Mouse (Mus musculus) heart, embryonic 11.5 days (tissue): Measurements from ENCODE around the gene Tagap1. TPM values are rescaled to one million over a fixed set of nuclear protein-coding genes. Genes with fewer than 3 reads are reported as not detected.
"Not testable (repeated sequence)": the region's sequence is repeated elsewhere in the genome, so short reads cannot be mapped to it uniquely, and the experiment has no call there.

Source experiments
- ATAC-seq: fragments of 200-750 bp; cut with Nextera tagmentation; replicated peaks from 2 replicates; pipeline ENCODE4 v1.8.0; 2017; ENCODE audit warnings: moderate library complexity; ENCODE audit not compliant: insufficient number of reproducible peaks, low FRiP score, low TSS enrichment
- H3K27ac ChIP-seq: fragments of 300-500 bp; sonication (generic); 2 replicates; pipeline ENCODE4 v1.5.1; 2014; ENCODE audit warnings: mild to moderate bottlenecking, low read depth, low read length
- H3K27me3 ChIP-seq: fragments of 300-500 bp; sonication (generic); 2 replicates; pipeline ENCODE4 v1.6.1; 2014; ENCODE audit warnings: mild to moderate bottlenecking, low read length, mixed read lengths; ENCODE audit not compliant: control insufficient read depth, insufficient read depth
- H3K36me3 ChIP-seq: fragments of 300-500 bp; sonication (generic); 2 replicates; pipeline ENCODE4 v1.6.1; 2014; ENCODE audit warnings: mild to moderate bottlenecking, low read length, moderate library complexity, mixed read lengths; ENCODE audit not compliant: control insufficient read depth, insufficient read depth
- H3K4me1 ChIP-seq: fragments of 300-500 bp; sonication (generic); 2 replicates; pipeline ENCODE4 v1.6.1; 2014; ENCODE audit warnings: low read length; ENCODE audit not compliant: control insufficient read depth, insufficient read depth
- H3K4me2 ChIP-seq: fragments of 300-500 bp; sonication (generic); 2 replicates; pipeline ENCODE4 v1.6.1; 2014; ENCODE audit warnings: mild to moderate bottlenecking, moderate library complexity
- H3K4me3 ChIP-seq: fragments of 300-500 bp; sonication (generic); 2 replicates; pipeline ENCODE4 v1.5.1; 2014; ENCODE audit warnings: low read depth, low read length
- H3K9ac ChIP-seq: fragments of 300-500 bp; sonication (generic); 2 replicates; pipeline ENCODE4 v1.6.1; 2014; ENCODE audit warnings: mild to moderate bottlenecking, low read depth, low read length, moderate library complexity
- H3K9me3 ChIP-seq: fragments of 300-500 bp; sonication (generic); replicated peaks from 2 replicates; pipeline ENCODE4 v1.6.1; 2016; ENCODE audit warnings: low read length; ENCODE audit not compliant: control insufficient read depth
- WGBS: fragments of 180-500 bp; shearing (Covaris S2); extraction: QIAGEN DNeasy Blood & Tissue Kit; methylation state at CpG from one replicate; pipeline ENCODE4 v1.1.7; 2014; ENCODE audit not compliant: insufficient replicate concordance; 5-methylcytosine and 5-hydroxymethylcytosine counted together
- polyA plus RNA-seq: library from polyadenylated mRNA; unstranded; fragments of >200 nt; fragmentation: Nextera tagmentation; extraction: Ambion mirVana; gene quantifications from 2 replicates; pipeline ENCODE4 v1.2.1, GENCODE M21; 2014

Tagap1 gene
- polyA plus RNA-seq = 33.8 and 33.9 TPM in 2 replicates

- not testable (repeated sequence) for H3K27me3 ChIP-seq, H3K9me3 ChIP-seq, H3K27ac ChIP-seq, H3K4me1 ChIP-seq, H3K36me3 ChIP-seq
- ATAC-seq = peak; percentile 37; the same call in 1 of the 2 replicates
- WGBS = under 1% methylated on average over 35 of the region's 51 CpGs
- peak within 1 kb of the TSS; percentile 66 for H3K9ac ChIP-seq
- peak within 1 kb of the TSS; percentile 44 for H3K4me3 ChIP-seq
- peak within 1 kb of the TSS; percentile 54 for H3K4me2 ChIP-seq
Observed at GRCm38 (mm10) chr17:6960776-6961175, at the start of gene Tagap1. TSS of gene Tagap1 (minus strand) at chr17:6961156.

DNA sequence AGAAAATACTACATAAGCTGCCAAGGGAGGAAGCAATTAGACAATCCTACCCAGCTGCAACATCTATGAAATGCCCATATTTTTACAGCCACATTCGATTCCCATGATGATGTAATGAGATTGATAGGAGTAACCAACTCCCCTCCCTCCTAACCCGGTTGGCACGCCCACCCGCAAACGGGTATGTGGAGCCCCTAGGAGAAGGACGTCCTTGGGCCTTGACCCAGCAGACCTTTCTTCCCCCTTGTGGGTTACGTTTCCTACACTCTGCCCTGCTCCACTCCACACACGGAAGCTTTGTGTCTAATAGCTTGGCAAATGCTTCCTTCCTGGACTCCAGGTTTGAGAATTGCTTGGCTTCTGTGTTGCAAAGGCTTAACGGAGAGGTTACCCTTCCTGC, 48.9 kb upstream of the Tagap1 start:
- not testable (repeated sequence) for H3K27me3 ChIP-seq, H3K27ac ChIP-seq, H3K4me2 ChIP-seq, H3K36me3 ChIP-seq, ATAC-seq, H3K9me3 ChIP-seq, H3K4me1 ChIP-seq, H3K4me3 ChIP-seq, H3K9ac ChIP-seq
- WGBS = 72% methylated on average over 4 of the region's 9 CpGs

GRCm38 (mm10) chr17:7009440-7009839, 48.5 kb upstream of the Tagap1 start:
- not testable (repeated sequence) for H3K27me3 ChIP-seq, ATAC-seq, H3K36me3 ChIP-seq, H3K27ac ChIP-seq, H3K4me2 ChIP-seq, H3K4me3 ChIP-seq, H3K9me3 ChIP-seq, H3K4me1 ChIP-seq, H3K9ac ChIP-seq
- no CpG with 5 or more reads among the region's 7 CpGs for WGBS

- ATAC-seq, H3K9me3 ChIP-seq, H3K4me3 ChIP-seq, H3K4me1 ChIP-seq, H3K4me2 ChIP-seq, H3K27me3 ChIP-seq, H3K9ac ChIP-seq, H3K27ac ChIP-seq, H3K36me3 ChIP-seq: not testable (repeated sequence)
Observed at GRCm38 (mm10) chr17:7008885-7009284, 47.9 kb upstream of the Tagap1 start.

- not testable (repeated sequence) for H3K27me3 ChIP-seq, H3K9ac ChIP-seq, H3K4me1 ChIP-seq, H3K27ac ChIP-seq, H3K9me3 ChIP-seq, H3K4me2 ChIP-seq, ATAC-seq, H3K4me3 ChIP-seq, H3K36me3 ChIP-seq
- 21% methylated on average over 3 of the region's 4 CpGs for WGBS
Observed at GRCm38 (mm10) chr17:7005646-7006045, 44.7 kb upstream of the Tagap1 start.

DNA sequence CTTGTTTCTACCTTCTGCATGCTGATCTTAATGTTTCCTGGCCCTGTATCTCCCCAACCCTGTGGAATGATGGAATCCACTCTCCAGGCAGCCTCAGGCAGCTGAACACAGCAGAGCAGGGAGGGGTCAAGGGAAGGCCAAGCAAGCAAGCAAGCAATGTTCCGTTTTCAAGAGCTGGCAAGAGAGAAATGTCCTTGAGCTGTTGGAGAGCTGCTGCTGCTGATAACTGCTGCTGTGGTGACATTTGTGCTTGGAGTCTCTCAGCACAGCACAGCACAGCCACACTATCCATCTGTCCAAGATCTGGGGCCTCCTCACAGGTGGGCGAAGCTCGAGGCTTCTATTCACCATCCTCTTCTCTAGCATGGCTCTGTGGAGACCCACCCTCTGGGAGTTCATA, 42.4 kb upstream of the Tagap1 start:
- H3K4me1 ChIP-seq, H3K36me3 ChIP-seq, H3K27ac ChIP-seq, H3K4me3 ChIP-seq, H3K27me3 ChIP-seq, H3K9me3 ChIP-seq, H3K4me2 ChIP-seq, H3K9ac ChIP-seq: not testable (repeated sequence)
- ATAC-seq = peak; percentile 55; the same call in 1 of the 2 replicates
- WGBS = no CpG with 5 or more reads among the region's 3 CpGs

DNA sequence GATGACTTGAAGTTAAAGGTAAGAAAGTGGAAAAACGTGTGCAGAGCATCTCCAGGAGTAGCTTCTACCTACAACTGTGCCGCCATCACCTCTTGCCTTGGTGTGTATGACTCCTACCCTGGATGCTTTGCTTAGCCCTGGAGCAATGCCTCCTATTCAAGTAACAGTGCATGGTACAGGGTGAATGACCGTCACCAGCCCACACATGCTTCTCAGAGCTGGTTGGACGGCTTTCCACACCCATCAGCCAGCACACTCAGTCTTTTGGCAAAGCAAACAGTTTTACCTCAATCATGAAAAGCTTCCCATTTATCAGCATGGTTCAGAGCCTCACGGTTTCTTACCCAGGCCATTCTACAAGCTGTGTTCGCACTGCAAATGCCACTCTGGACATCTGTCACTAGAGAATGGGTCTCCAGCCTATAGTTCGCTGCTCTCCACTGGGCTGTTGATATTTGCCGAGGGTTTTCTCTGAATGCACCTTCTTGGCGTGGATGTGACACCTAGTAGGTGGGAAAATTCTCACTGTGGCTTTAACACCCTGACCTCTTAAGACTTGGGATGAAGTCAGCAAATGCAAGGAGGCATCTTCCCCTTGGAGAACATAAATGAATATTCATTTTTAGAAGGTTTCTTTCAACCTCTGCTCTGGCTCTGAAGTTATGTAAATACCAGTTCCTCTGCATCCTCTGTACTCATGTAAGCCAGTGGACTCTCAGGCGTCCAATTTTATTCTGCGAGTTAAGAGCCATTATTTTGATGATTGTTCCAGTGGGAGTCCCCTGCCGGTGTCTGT, 41.0 kb upstream of the Tagap1 start:
- WGBS = 72% methylated on average over 7 of the region's 12 CpGs
- H3K27me3 ChIP-seq, H3K4me3 ChIP-seq, H3K4me2 ChIP-seq, H3K9ac ChIP-seq, H3K9me3 ChIP-seq, H3K4me1 ChIP-seq, H3K27ac ChIP-seq, H3K36me3 ChIP-seq, ATAC-seq: not testable (repeated sequence)

DNA sequence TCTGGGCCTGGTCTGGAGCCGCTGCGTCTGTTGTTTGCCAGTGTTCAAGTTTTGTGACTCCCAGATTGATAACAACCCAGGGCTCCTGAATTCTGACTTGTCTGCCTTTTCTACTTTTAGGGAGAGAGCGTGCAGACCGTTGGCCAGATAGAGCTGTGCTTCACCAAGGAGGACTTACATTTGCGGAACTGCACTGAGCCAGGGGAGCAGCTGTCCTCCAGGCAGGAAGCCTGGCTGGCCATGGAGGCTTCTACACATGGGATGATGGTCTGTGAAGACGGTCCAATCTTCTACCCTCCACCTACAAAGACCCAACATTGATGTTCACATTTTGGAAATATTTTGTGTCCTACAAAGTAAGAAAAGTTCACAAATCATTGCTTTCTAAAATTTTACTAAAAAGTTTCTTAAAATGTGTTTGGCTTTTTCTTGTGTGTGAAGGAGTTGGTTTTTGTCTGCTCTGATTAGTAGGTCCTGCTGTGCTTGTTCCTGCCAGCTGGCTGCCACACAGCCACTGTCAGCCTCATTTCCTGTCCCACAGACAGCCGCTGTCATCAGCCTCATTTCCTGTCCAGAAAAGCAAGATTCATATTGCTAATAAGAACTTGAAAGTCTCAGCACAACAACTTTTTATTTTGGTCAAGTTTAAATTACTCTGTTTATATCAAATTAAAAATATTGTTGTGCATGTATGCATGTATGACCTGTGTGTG, 37.0 kb upstream of the Tagap1 start:
- not testable (repeated sequence) for H3K4me1 ChIP-seq, ATAC-seq, H3K27ac ChIP-seq, H3K27me3 ChIP-seq, H3K4me2 ChIP-seq, H3K4me3 ChIP-seq, H3K36me3 ChIP-seq, H3K9me3 ChIP-seq, H3K9ac ChIP-seq
- WGBS = no CpG with 5 or more reads among the region's 7 CpGs

DNA sequence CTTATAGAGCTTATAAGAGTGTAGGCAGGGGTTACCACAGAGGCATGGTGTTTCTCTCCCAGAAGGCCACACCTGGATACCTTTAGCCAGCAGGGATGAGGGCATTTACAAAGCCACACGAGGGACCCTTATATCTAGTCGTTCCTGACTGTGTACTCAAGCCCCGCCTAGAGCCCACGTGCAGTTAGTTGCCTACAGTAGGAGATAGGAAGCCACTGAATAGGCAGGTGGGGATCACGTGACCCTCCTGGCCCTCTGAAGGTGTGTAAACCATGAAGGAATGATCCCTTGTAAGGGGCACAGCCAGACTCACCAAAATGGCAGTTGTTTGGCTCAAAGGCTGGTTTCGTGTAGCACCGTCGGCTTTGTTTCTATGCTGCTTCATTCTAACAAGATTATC, 35.9 kb upstream of the Tagap1 start:
- not testable (repeated sequence) for H3K4me3 ChIP-seq, H3K27ac ChIP-seq, H3K9ac ChIP-seq, H3K4me2 ChIP-seq, ATAC-seq, H3K9me3 ChIP-seq, H3K36me3 ChIP-seq, H3K27me3 ChIP-seq, H3K4me1 ChIP-seq
- WGBS = 83% methylated on average over 8 of the region's 8 CpGs
